Mouse (Mus musculus) layer of hippocampus, adult 9-11 months (tissue): ENCODE measurements around the gene Gpc5.
"Not testable (repeated sequence)": the region's sequence is repeated elsewhere in the genome, so short reads cannot be mapped to it uniquely, and the experiment has no call there.

Experiments
- DNase-seq: peaks from one replicate; pipeline ENCODE4 v3.0.0; 2022

Gene Gpc5

GRCm38 (mm10) chr14:115092081-115092480 is at the start of gene Gpc5:
Gpc5 (plus strand) TSS chr14:115092215.
- peak; percentile 80 for DNase-seq

- DNase-seq: no peak
Observed at GRCm38 (mm10) chr14:115042660-115043059, 49.4 kb upstream of the Gpc5 start.

GRCm38 (mm10) chr14:115044016-115044415 is 48.0 kb upstream of the Gpc5 start:
- no peak for DNase-seq

GRCm38 (mm10) chr14:115045712-115046111 is 46.3 kb upstream of the Gpc5 start:
- no peak for DNase-seq

GRCm38 (mm10) chr14:115047316-115047715 is 44.7 kb upstream of the Gpc5 start:
- no peak for DNase-seq

- no peak for DNase-seq
Observed at GRCm38 (mm10) chr14:115047990-115048862, 43.8 kb upstream of the Gpc5 start.

- no peak for DNase-seq
Observed at GRCm38 (mm10) chr14:115048863-115049566, 43.0 kb upstream of the Gpc5 start.

GRCm38 (mm10) chr14:115049831-115050230 is 42.2 kb upstream of the Gpc5 start:
- DNase-seq: no peak

- no peak for DNase-seq
Observed at GRCm38 (mm10) chr14:115051106-115051760, 40.8 kb upstream of the Gpc5 start.

GRCm38 (mm10) chr14:115052371-115052770 is 39.6 kb upstream of the Gpc5 start:
- DNase-seq: no peak

- no peak for DNase-seq
Observed at GRCm38 (mm10) chr14:115054252-115054651, 37.8 kb upstream of the Gpc5 start.

GRCm38 (mm10) chr14:115057524-115057923 is 34.5 kb upstream of the Gpc5 start:
- no peak for DNase-seq

- not testable (repeated sequence) for DNase-seq
Observed at GRCm38 (mm10) chr14:115066164-115066563, 25.9 kb upstream of the Gpc5 start.

GRCm38 (mm10) chr14:115070534-115070933 is 21.5 kb upstream of the Gpc5 start:
- peak; percentile 58 for DNase-seq

- no peak for DNase-seq
Observed at GRCm38 (mm10) chr14:115077340-115077739, 14.7 kb upstream of the Gpc5 start.

- no peak for DNase-seq
Observed at GRCm38 (mm10) chr14:115078064-115078463, 14.0 kb upstream of the Gpc5 start.

GRCm38 (mm10) chr14:115081728-115082502 is 10.1 kb upstream of the Gpc5 start:
- no peak for DNase-seq

GRCm38 (mm10) chr14:115090516-115090915 is 1.5 kb upstream of the Gpc5 start:
- DNase-seq: no peak

- DNase-seq: no peak
Observed at GRCm38 (mm10) chr14:115092510-115092909, 495 bp downstream of the Gpc5 start.

- DNase-seq: no peak
Observed at GRCm38 (mm10) chr14:115092952-115093351, 937 bp downstream of the Gpc5 start.

- no peak for DNase-seq
Observed at GRCm38 (mm10) chr14:115100617-115101299, 8.7 kb downstream of the Gpc5 start.

- DNase-seq: no peak
Observed at GRCm38 (mm10) chr14:115106326-115106725, 14.3 kb downstream of the Gpc5 start.
